Comparison of ENCODE assay signal across 12 mouse cellular contexts in the genomic region with DNA sequence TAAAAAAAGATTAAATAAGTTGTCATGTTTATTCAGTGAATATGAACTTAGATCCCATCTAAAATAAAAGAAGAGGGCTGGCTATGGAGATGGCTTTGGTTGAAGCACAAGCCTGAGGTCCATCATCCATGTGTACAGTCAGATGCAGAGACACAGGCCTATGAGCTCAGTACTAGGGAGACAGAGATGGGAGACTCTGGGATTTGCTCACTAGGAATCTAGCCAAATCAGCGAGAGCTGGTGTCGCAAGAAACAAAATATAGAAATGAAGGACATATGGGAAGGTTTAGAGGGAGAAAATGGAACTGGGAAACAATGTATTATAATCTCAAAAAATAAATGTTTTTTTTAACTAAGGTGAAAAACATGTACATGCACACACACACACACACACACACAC.
"Had no signal": no experiment of that assay in that cellular context is flagged by ENCODE, and none has a peak within 500 bp of the region (broad histone marks: within the 10 kb centered on the region; RNA-seq: fewer than 3 reads in every experiment).

No protein-coding gene starts in this region.

- DNase-seq: lung, adult 18-20 months; lung, embryonic 14.5 days; lung, postnatal 10 days; lung, postnatal 36 days; retina, postnatal 1 day; right cerebral cortex, postnatal 14 days; spleen, adult 18-20 months; thymus, adult 2 months; thymus, postnatal 25 days; thymus, postnatal 4 days had no signal

- ATAC-seq: midbrain, embryonic 13.5 days; midbrain, embryonic 15.5 days had no signal
